Mouse (Mus musculus) olfactory bulb, adult 2 months (tissue): ENCODE data around the gene Brinp2.

Experiments
- CTCF ChIP-seq: fragments of 200-500 bp; IDR thresholded peaks from 2 replicates; pipeline ENCODE4 v1.5.1; 2012; ENCODE audit warnings: low read depth, mild to moderate bottlenecking, low read length, moderate library complexity; ENCODE audit not compliant: insufficient read depth
- POLR2A ChIP-seq: fragments of 200-500 bp; IDR thresholded peaks from 2 replicates; pipeline ENCODE4 v1.6.1; 2012; ENCODE audit warnings: mild to moderate bottlenecking, low read depth, low read length, moderate library complexity; ENCODE audit not compliant: insufficient read depth

GRCm38 (mm10) chr1:158362292-158363101, 6.4 kb upstream of the Brinp2 start:
- TF ChIP-seq CTCF (no peak), POLR2A (peak; percentile 48; the same call in 1 of the 2 replicates)
